Mouse (Mus musculus) neural tube, embryonic 11.5 days (tissue): Measurements from ENCODE around the gene Zfp985. TPM values are rescaled to one million over a fixed set of nuclear protein-coding genes. Genes with fewer than 3 reads are reported as not detected.
"Not testable (repeated sequence)": the region's sequence is repeated elsewhere in the genome, so short reads cannot be mapped to it uniquely, and the experiment has no call there.

Experiments
- ATAC-seq: fragments of 200-750 bp; cut with Nextera tagmentation; 2 replicates; pipeline ENCODE4 v1.8.0; 2017; ENCODE audit warnings: moderate number of reproducible peaks, mild to moderate bottlenecking, moderate TSS enrichment, moderate library complexity; ENCODE audit not compliant: insufficient read depth, low FRiP score, low TSS enrichment
- DNase-seq: peaks from one replicate; pipeline ENCODE4 v3.0.0-alpha.2; 2015; ENCODE audit warnings: low spot score
- H3K27ac ChIP-seq: fragments of 300-500 bp; sonication (generic); 2 replicates; pipeline ENCODE4 v1.5.1; 2014; ENCODE audit warnings: low read depth, mild to moderate bottlenecking, low read length
- H3K27me3 ChIP-seq: fragments of 300-500 bp; sonication (generic); 2 replicates; pipeline ENCODE4 v1.6.1; 2014; ENCODE audit warnings: mild to moderate bottlenecking, low read length, mixed read lengths; ENCODE audit not compliant: control insufficient read depth, insufficient read depth
- H3K36me3 ChIP-seq: fragments of 300-500 bp; sonication (generic); 2 replicates; pipeline ENCODE4 v1.6.1; 2014; ENCODE audit warnings: mild to moderate bottlenecking, low read length, moderate library complexity, mixed read lengths; ENCODE audit not compliant: control insufficient read depth, insufficient read depth
- H3K4me1 ChIP-seq: fragments of 300-500 bp; sonication (generic); 2 replicates; pipeline ENCODE4 v1.6.1; 2014; ENCODE audit warnings: low read length, mixed read lengths; ENCODE audit not compliant: control insufficient read depth, insufficient read depth
- H3K4me2 ChIP-seq: fragments of 300-500 bp; sonication (generic); 2 replicates; pipeline ENCODE4 v1.6.1; 2014; ENCODE audit warnings: low read depth, mild to moderate bottlenecking, moderate library complexity
- H3K4me3 ChIP-seq: fragments of 300-500 bp; sonication (generic); 2 replicates; pipeline ENCODE4 v1.5.1; 2014; ENCODE audit warnings: low read depth, low read length
- H3K9ac ChIP-seq: fragments of 300-500 bp; sonication (generic); 2 replicates; pipeline ENCODE4 v1.6.1; 2014; ENCODE audit warnings: mild to moderate bottlenecking, low read length
- H3K9me3 ChIP-seq: fragments of 300-500 bp; sonication (generic); 2 replicates; pipeline ENCODE4 v1.6.1; 2016; ENCODE audit warnings: low read length; ENCODE audit not compliant: control insufficient read depth
- WGBS: fragments of 180-500 bp; shearing (Covaris S2); extraction: QIAGEN DNeasy Blood & Tissue Kit; methylation state at CpG from one replicate; pipeline ENCODE4 v1.1.7; 2014; 5-methylcytosine and 5-hydroxymethylcytosine counted together
- polyA plus RNA-seq: library from polyadenylated mRNA; unstranded; fragments of >200 nt; fragmentation: Nextera tagmentation; extraction: Ambion mirVana; gene quantifications from 2 replicates; pipeline ENCODE4 v1.2.1, GENCODE M21; 2014

Gene Zfp985
- polyA plus RNA-seq, 1 experiment from 2014 or later: 0.15 TPM

DNA sequence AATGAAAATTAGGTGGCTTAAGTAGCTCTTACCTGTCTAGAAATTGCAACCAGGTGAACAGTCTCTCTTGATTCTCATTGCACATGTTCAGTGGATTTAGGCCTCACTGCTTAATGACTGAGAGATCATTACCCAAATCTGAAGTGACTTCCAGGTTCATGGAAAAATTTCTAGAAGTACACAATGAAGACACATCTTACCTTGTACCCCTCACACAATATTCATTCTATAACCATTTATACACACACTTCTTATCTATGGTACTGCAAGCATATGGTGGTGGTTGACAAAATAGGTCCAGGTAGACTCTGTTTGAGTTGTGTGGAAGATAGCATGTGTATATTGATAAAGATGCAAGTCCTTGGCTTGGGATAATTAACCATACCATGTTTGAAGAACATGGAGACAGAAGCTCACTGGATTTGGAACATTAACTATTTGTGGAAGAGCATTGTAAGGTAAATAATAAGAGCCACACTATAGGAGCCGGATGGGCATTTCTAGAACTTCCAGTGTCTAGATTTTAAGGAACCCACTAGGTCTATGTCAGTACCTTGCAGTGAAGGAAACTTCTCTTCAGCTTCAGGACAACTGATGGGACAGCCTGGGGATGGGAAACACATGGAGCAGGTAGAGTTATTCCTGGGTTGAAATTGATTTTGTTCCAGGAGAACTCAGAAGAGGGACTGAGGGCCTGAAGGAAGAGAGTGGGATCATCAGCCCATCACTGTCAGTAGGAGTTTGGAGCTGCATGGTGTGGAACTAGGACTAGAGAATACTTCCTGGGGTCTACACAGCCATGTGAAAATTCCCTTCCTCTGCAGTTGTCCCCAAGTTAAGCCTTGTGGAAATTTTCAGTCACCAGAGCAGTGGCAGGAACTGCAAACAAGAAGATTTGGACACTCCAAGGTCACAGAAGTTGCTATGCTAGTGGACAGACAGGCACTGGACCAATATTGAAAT is 33.7 kb downstream of the Zfp985 start:
- H3K9ac ChIP-seq: no peak overlapping the region
- DNase-seq (no peak), ATAC-seq (no peak; the same call in 1 of the 2 replicates)
- no peak overlapping the region for H3K4me3 ChIP-seq
- H3K27me3 ChIP-seq: no peaks in the 10 kb centered on the region
- H3K4me2 ChIP-seq: no peak overlapping the region
- H3K9me3 ChIP-seq: no peaks in the 10 kb centered on the region
- H3K36me3 ChIP-seq: no peaks in the 10 kb centered on the region
- WGBS: 58% methylated on average over 1 of the region's 1 CpGs
- H3K27ac ChIP-seq: no peak overlapping the region
- no peaks in the 10 kb centered on the region for H3K4me1 ChIP-seq

DNA sequence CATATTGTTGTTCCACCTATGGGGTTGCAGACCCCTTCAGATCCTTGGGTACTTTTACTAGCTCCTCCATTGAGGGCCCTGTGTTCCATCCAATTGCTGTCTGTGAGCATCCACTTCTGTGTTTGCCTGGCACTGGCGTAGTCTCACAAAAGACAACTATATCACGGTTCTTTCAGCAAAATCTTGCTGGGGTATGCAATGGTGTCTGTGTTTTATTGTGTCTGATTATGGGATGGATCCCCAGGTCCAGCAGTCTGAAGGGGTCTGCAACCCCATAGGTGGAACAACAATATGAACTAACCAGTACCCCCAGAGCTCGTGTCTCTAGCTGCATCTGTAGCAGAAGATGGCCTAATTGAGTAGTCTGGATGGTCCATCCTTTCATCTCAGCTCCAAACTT is 41.6 kb downstream of the Zfp985 start:
- 83% methylated on average over 3 of the region's 3 CpGs for WGBS

GRCm38 (mm10) chr4:147597685-147598084 is 44.6 kb downstream of the Zfp985 start:
- no peaks in the 10 kb centered on the region for H3K36me3 ChIP-seq
- DNase-seq: no peak
- H3K4me3 ChIP-seq: no peak overlapping the region
- ATAC-seq: no peak
- H3K9ac ChIP-seq: no peak overlapping the region
- no peak overlapping the region for H3K27ac ChIP-seq
- H3K27me3 ChIP-seq: no peaks in the 10 kb centered on the region
- WGBS: 54% methylated on average over 1 of the region's 1 CpGs
- peaks cover 11% of the 10 kb centered on the region; the same call in 1 of the 2 replicates for H3K9me3 ChIP-seq
- H3K4me2 ChIP-seq: no peak overlapping the region
- H3K4me1 ChIP-seq: no peaks in the 10 kb centered on the region

More for the DNA sequence above, 41.6 kb downstream of the Zfp985 start:
- ATAC-seq, H3K4me3 ChIP-seq, H3K36me3 ChIP-seq, H3K4me1 ChIP-seq, DNase-seq, H3K9me3 ChIP-seq, H3K27me3 ChIP-seq, H3K9ac ChIP-seq, H3K4me2 ChIP-seq, H3K27ac ChIP-seq: not testable (repeated sequence)

DNA sequence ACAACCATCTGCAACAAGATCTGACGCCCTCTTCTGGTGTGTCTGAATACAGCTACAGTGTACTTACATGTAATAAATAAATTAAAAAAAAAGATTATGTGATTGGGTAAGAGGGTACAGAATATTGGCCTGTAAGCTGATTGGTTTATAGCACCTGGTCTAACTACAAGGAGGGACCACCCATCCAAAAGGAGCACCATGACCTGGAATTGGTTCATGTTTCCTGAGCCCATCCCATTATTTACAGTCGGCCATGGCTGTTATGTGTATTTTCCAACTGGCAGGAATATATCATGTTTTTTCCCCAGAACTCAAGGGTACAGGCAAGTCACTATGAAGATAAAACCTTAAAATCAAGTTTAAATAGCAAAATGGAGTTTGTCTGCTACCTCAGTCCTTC is 45.8 kb downstream of the Zfp985 start:
- Histone ChIP-seq H3K4me1 (no peaks in the 10 kb centered on the region), H3K27ac (no peak overlapping the region), H3K4me3 (no peak overlapping the region), H3K9ac (no peak overlapping the region), H3K4me2 (no peak overlapping the region), H3K9me3 (peaks cover 11% of the 10 kb centered on the region; the same call in 1 of the 2 replicates), H3K27me3 (no peaks in the 10 kb centered on the region), H3K36me3 (no peaks in the 10 kb centered on the region)
- no peak for DNase-seq
- ATAC-seq: peak; percentile 52; the same call in 1 of the 2 replicates
- WGBS: 70% methylated on average over 2 of the region's 2 CpGs

DNA sequence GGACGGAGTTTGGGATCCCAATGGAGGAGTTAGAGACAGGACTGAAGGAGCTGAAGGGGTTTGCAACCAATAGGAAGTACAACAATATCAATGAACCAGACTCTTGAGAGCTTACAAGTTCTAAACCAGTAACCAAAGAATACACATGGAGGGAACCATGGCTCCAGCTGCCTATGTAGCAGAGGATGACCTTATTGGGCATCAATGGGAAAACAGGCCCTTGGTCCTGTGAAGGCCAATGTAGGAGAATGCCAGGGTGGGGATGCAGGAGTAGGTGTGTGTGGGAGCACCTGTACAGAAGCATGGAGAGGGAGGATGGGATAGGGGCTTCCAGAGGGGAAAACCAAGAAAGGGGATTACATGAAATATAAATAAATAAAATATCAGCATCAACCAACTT is 48.8 kb downstream of the Zfp985 start:
- no peak overlapping the region for H3K4me2 ChIP-seq
- H3K4me3 ChIP-seq: no peak overlapping the region
- H3K36me3 ChIP-seq: no peaks in the 10 kb centered on the region
- no peak overlapping the region for H3K9ac ChIP-seq
- H3K27ac ChIP-seq: no peak overlapping the region
- peaks cover 8% of the 10 kb centered on the region; the same call in 1 of the 2 replicates for H3K9me3 ChIP-seq
- DNase-seq (no peak), ATAC-seq (no peak)
- H3K27me3 ChIP-seq: no peaks in the 10 kb centered on the region
- H3K4me1 ChIP-seq: no peaks in the 10 kb centered on the region
- 65% methylated on average over 1 of the region's 1 CpGs for WGBS

DNA sequence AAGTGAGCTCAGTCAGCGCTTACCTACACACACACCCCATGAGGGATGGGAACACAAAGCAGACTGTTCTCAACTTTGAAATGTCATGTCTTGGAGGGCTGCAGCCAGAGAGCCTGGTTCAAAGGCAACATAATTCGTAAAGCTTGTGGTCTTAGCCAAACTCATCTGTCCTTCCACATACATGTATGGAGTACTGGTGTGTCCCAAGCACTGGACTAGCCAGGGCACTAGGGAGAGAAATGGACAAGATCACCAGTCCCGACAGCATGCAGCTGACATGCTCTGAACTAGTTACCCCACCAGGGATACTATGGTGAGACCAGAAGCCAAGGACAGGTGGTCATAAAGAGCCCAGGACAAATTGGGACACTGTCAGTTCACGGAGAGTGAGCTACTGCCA is 50.7 kb downstream of the Zfp985 start:
- Histone ChIP-seq H3K27me3 (no peaks in the 10 kb centered on the region), H3K4me2 (no peak overlapping the region), H3K36me3 (no peaks in the 10 kb centered on the region), H3K9me3 (peaks cover 8% of the 10 kb centered on the region; the same call in 1 of the 2 replicates), H3K4me3 (no peak overlapping the region), H3K9ac (no peak overlapping the region), H3K4me1 (no peaks in the 10 kb centered on the region), H3K27ac (no peak overlapping the region)
- no peak for DNase-seq
- WGBS: 80% methylated on average over 4 of the region's 4 CpGs
- no peak for ATAC-seq

GRCm38 (mm10) chr4:147605521-147605920 is 52.4 kb downstream of the Zfp985 start:
- DNase-seq: no peak
- Histone ChIP-seq H3K4me3 (no peak overlapping the region), H3K27ac (no peak overlapping the region), H3K4me1 (no peaks in the 10 kb centered on the region), H3K9ac (no peak overlapping the region), H3K9me3 (peaks cover 10% of the 10 kb centered on the region), H3K4me2 (no peak overlapping the region), H3K27me3 (no peaks in the 10 kb centered on the region), H3K36me3 (no peaks in the 10 kb centered on the region)
- WGBS: 83% methylated on average over 4 of the region's 4 CpGs
- ATAC-seq: no peak

- H3K9ac ChIP-seq, ATAC-seq, H3K4me3 ChIP-seq, DNase-seq, H3K27me3 ChIP-seq, H3K27ac ChIP-seq, H3K9me3 ChIP-seq, H3K4me2 ChIP-seq, H3K36me3 ChIP-seq, H3K4me1 ChIP-seq: not testable (repeated sequence)
- 90% methylated on average over 6 of the region's 6 CpGs for WGBS
Observed at GRCm38 (mm10) chr4:147606511-147606910, 53.4 kb downstream of the Zfp985 start.

GRCm38 (mm10) chr4:147633818-147634262 is 80.8 kb downstream of the Zfp985 start:
- not testable (repeated sequence) for DNase-seq, H3K27ac ChIP-seq, H3K4me1 ChIP-seq, H3K36me3 ChIP-seq, H3K4me2 ChIP-seq, H3K9me3 ChIP-seq, H3K9ac ChIP-seq, H3K4me3 ChIP-seq, H3K27me3 ChIP-seq
- no CpG with 5 or more reads among the region's 2 CpGs for WGBS
- ATAC-seq: peak; percentile 71
